Mouse (Mus musculus): Measurements from ENCODE around the gene Hoxb5. TPM values are rescaled to one million over a fixed set of nuclear protein-coding genes. Genes with fewer than 3 reads are reported as not detected.

Gene Hoxb5
- polyA plus RNA-seq, 1 experiment = not detected

DNA sequence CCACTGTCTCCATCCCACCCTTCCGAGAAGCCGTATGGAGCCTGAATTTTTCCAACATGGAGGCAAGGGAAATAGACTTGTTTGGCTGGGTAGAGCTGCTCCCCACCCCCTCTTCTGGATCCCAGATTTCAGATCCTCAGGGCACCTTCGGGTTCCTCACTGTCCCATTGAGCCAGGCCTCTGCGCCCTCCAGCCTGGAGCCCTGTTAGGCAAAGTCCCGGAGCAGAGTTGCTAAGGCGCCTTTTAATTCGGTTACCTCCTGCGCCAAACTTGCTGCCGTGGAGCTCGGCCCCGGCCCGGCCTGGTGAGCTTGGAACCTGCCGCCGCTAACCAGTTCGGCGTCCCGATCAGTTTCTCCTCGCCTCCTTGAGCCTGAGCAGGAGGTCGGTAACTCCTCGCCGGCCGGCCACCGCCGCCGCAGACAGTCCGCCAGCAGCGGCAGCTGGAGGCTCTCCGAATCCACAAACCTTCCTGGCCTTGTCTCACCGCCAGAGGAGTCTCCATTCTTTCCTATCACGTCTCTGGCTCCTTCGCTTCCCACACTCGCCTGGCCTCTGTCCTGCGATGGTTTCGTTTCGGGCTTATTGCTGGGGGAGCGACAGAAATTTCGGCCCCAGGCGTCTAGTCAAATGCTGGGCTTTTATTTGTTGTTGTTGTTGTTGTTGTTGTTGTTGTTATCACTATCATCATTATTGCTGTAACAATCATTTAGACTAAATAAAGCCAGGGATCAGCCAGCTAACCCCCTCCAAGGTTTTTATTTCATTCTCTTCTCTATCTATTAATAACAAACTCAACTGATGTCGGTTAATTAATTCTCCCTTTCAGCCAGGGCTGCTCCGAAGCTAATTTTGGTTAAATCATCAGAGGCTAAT lies 38.8 kb downstream of the Hoxb5 start:
- H3K36me3 ChIP-seq (ENCODE audit: control insufficient read depth, insufficient read depth, low read length, poor library complexity, severe bottlenecking) = no peaks in the 10 kb centered on the region
- H3K27me3 ChIP-seq (ENCODE audit: control insufficient read depth, insufficient read depth, low read length, poor library complexity, severe bottlenecking) = peaks cover 74% of the 10 kb centered on the region
- no peaks in the 10 kb centered on the region for H3K9me3 ChIP-seq (replicated peaks; ENCODE audit: control insufficient read depth, insufficient read depth, low read length, poor library complexity, severe bottlenecking)
- H3K4me1 ChIP-seq (ENCODE audit: control insufficient read depth, insufficient read depth, low read length) = no peaks in the 10 kb centered on the region
- peak overlapping the region; percentile 15 for H3K4me3 ChIP-seq (ENCODE audit: low read depth, low read length)
- TF ChIP-seq EP300 (IDR thresholded peaks at IDR 0.05; ENCODE audit: insufficient read depth, low read depth, low read length) (peak; percentile 76), POLR2A (IDR thresholded peaks at IDR 0.05; ENCODE audit: insufficient read depth, low read length) (no peak)
- no peak overlapping the region for H3K27ac ChIP-seq (ENCODE audit: insufficient read depth, low read length)
- H3K9ac ChIP-seq (ENCODE audit: low read depth, poor library complexity, severe bottlenecking) = no peak overlapping the region

DNA sequence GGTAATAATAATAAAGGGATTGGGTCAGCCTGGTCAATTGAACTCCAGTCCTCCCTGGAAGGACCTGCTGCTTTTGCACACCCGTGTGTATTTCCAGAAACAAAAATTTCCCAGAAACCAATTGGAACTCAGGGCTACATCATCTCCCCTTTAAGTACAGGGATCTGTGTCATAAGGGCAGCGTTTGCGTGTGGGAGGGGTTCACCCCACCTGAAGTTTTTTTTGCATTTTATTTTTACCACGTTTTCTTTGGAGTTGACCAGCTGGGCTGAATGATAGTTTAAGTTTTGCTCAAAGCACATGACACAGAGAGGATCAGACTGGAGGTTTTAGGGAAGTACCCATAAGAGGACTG lies 39.4 kb downstream of the Hoxb5 start:
- Histone ChIP-seq H3K4me3 (ENCODE audit: low read depth, low read length) (no peak overlapping the region), H3K9ac (ENCODE audit: low read depth, poor library complexity, severe bottlenecking) (no peak overlapping the region), H3K27ac (ENCODE audit: insufficient read depth, low read length) (no peak overlapping the region), H3K4me1 (ENCODE audit: control insufficient read depth, insufficient read depth, low read length) (no peaks in the 10 kb centered on the region), H3K27me3 (ENCODE audit: control insufficient read depth, insufficient read depth, low read length, poor library complexity, severe bottlenecking) (peaks cover 75% of the 10 kb centered on the region), H3K9me3 (replicated peaks; ENCODE audit: control insufficient read depth, insufficient read depth, low read length, poor library complexity, severe bottlenecking) (no peaks in the 10 kb centered on the region), H3K36me3 (ENCODE audit: control insufficient read depth, insufficient read depth, low read length, poor library complexity, severe bottlenecking) (no peaks in the 10 kb centered on the region)
- TF ChIP-seq POLR2A (IDR thresholded peaks at IDR 0.05; ENCODE audit: insufficient read depth, low read length) (no peak), CTCF (IDR thresholded peaks at IDR 0.05; ENCODE audit: low read depth, low read length) (no peak), EP300 (IDR thresholded peaks at IDR 0.05; ENCODE audit: insufficient read depth, low read depth, low read length) (no peak)

- Histone ChIP-seq H3K9me3 (replicated peaks; ENCODE audit: control insufficient read depth, insufficient read depth, low read length, poor library complexity, severe bottlenecking) (no peaks in the 10 kb centered on the region), H3K4me3 (ENCODE audit: low read depth, low read length) (no peak overlapping the region), H3K9ac (ENCODE audit: low read depth, poor library complexity, severe bottlenecking) (no peak overlapping the region), H3K4me1 (ENCODE audit: control insufficient read depth, insufficient read depth, low read length) (no peaks in the 10 kb centered on the region), H3K36me3 (ENCODE audit: control insufficient read depth, insufficient read depth, low read length, poor library complexity, severe bottlenecking) (no peaks in the 10 kb centered on the region), H3K27ac (ENCODE audit: insufficient read depth, low read length) (no peak overlapping the region), H3K27me3 (ENCODE audit: control insufficient read depth, insufficient read depth, low read length, poor library complexity, severe bottlenecking) (peaks cover 71% of the 10 kb centered on the region)
- no peak for TF ChIP-seq EP300 (IDR thresholded peaks at IDR 0.05; ENCODE audit: insufficient read depth, low read depth, low read length)
- TF ChIP-seq CTCF (IDR thresholded peaks at IDR 0.05; ENCODE audit: low read depth, low read length) = no peak
- TF ChIP-seq POLR2A (IDR thresholded peaks at IDR 0.05; ENCODE audit: insufficient read depth, low read length) = no peak
Measured at GRCm38 (mm10) chr11:96343206-96343745, 40.1 kb downstream of the Hoxb5 start.

- H3K27me3 ChIP-seq (ENCODE audit: control insufficient read depth, insufficient read depth, low read length, poor library complexity, severe bottlenecking) = peaks cover 70% of the 10 kb centered on the region
- H3K36me3 ChIP-seq (ENCODE audit: control insufficient read depth, insufficient read depth, low read length, poor library complexity, severe bottlenecking) = no peaks in the 10 kb centered on the region
- no peaks in the 10 kb centered on the region for H3K4me1 ChIP-seq (ENCODE audit: control insufficient read depth, insufficient read depth, low read length)
Measured at GRCm38 (mm10) chr11:96344061-96344877, 41.1 kb downstream of the Hoxb5 start.

GRCm38 (mm10) chr11:96344878-96345159 lies 41.7 kb downstream of the Hoxb5 start:
- Histone ChIP-seq H3K4me1 (ENCODE audit: control insufficient read depth, insufficient read depth, low read length) (no peaks in the 10 kb centered on the region), H3K27ac (ENCODE audit: insufficient read depth, low read length) (no peak overlapping the region), H3K4me3 (ENCODE audit: low read depth, low read length) (no peak overlapping the region), H3K36me3 (ENCODE audit: control insufficient read depth, insufficient read depth, low read length, poor library complexity, severe bottlenecking) (no peaks in the 10 kb centered on the region), H3K9me3 (replicated peaks; ENCODE audit: control insufficient read depth, insufficient read depth, low read length, poor library complexity, severe bottlenecking) (no peaks in the 10 kb centered on the region), H3K27me3 (ENCODE audit: control insufficient read depth, insufficient read depth, low read length, poor library complexity, severe bottlenecking) (peaks cover 65% of the 10 kb centered on the region), H3K9ac (ENCODE audit: low read depth, poor library complexity, severe bottlenecking) (no peak overlapping the region)
- TF ChIP-seq CTCF (IDR thresholded peaks at IDR 0.05; ENCODE audit: low read depth, low read length) (no peak), EP300 (IDR thresholded peaks at IDR 0.05; ENCODE audit: insufficient read depth, low read depth, low read length) (no peak), POLR2A (IDR thresholded peaks at IDR 0.05; ENCODE audit: insufficient read depth, low read length) (no peak)

More at GRCm38 (mm10) chr11:96344061-96344877, 41.1 kb downstream of the Hoxb5 start:
- Histone ChIP-seq H3K9ac (ENCODE audit: low read depth, poor library complexity, severe bottlenecking) (no peak overlapping the region), H3K27ac (ENCODE audit: insufficient read depth, low read length) (no peak overlapping the region), H3K9me3 (replicated peaks; ENCODE audit: control insufficient read depth, insufficient read depth, low read length, poor library complexity, severe bottlenecking) (no peaks in the 10 kb centered on the region), H3K4me3 (ENCODE audit: low read depth, low read length) (no peak overlapping the region)
- TF ChIP-seq CTCF (IDR thresholded peaks at IDR 0.05; ENCODE audit: low read depth, low read length) = no peak
- no peak for TF ChIP-seq EP300 (IDR thresholded peaks at IDR 0.05; ENCODE audit: insufficient read depth, low read depth, low read length)
- TF ChIP-seq POLR2A (IDR thresholded peaks at IDR 0.05; ENCODE audit: insufficient read depth, low read length) = no peak
